Mouse (Mus musculus) ES-Bruce4 (cell line): ENCODE measurements around the gene Trappc3. TPM values are rescaled to one million over a fixed set of nuclear protein-coding genes. Genes with fewer than 3 reads are reported as not detected.

Source experiments
- H3K27ac ChIP-seq: 2 replicates; pipeline ENCODE4 v1.5.1; 2012; ENCODE audit warnings: low read length, inconsistent platforms; ENCODE audit not compliant: insufficient read depth
- H3K27me3 ChIP-seq: 2 replicates; pipeline ENCODE4 v1.6.1; 2012; ENCODE audit warnings: mild to moderate bottlenecking, low read length, inconsistent platforms; ENCODE audit not compliant: control insufficient read depth, poor library complexity, insufficient read depth, severe bottlenecking
- H3K36me3 ChIP-seq: 2 replicates; pipeline ENCODE4 v1.6.1; 2012; ENCODE audit warnings: inconsistent platforms, mild to moderate bottlenecking, low read length, moderate library complexity; ENCODE audit not compliant: control insufficient read depth, poor library complexity, insufficient read depth, severe bottlenecking
- H3K4me1 ChIP-seq: one replicate; pipeline ENCODE4 v1.8.1; 2011; ENCODE audit warnings: low read length; ENCODE audit not compliant: control insufficient read depth, insufficient read depth
- H3K4me3 ChIP-seq: 2 replicates; pipeline ENCODE4 v1.5.1; 2011; ENCODE audit warnings: low read depth, mild to moderate bottlenecking, low read length
- H3K9ac ChIP-seq: 2 replicates; pipeline ENCODE4 v1.6.1; 2012; ENCODE audit warnings: low read depth, mild to moderate bottlenecking, inconsistent platforms; ENCODE audit not compliant: poor library complexity, severe bottlenecking
- H3K9me3 ChIP-seq: replicated peaks from 2 replicates; pipeline ENCODE4 v1.6.1; 2012; ENCODE audit warnings: mild to moderate bottlenecking, low read length, inconsistent platforms; ENCODE audit not compliant: control insufficient read depth, poor library complexity, insufficient read depth, severe bottlenecking
- CTCF ChIP-seq: IDR thresholded peaks from one replicate; pipeline ENCODE4 v1.8.1; 2011; ENCODE audit warnings: low read depth, low read length
- EP300 ChIP-seq: IDR thresholded peaks from 2 replicates; pipeline ENCODE4 v1.6.1; 2011; ENCODE audit warnings: low read depth, low read length; ENCODE audit not compliant: insufficient read depth
- POLR2A ChIP-seq: IDR thresholded peaks from one replicate; pipeline ENCODE4 v1.8.1; 2011; ENCODE audit warnings: low read length; ENCODE audit not compliant: insufficient read depth
- polyA plus RNA-seq: library from polyadenylated mRNA; stranded (reverse); fragments of >200 nt; gene quantifications from 2 replicates; pipeline ENCODE4 v1.2.4, GENCODE M21; 2011; ENCODE audit warnings: low read depth; ENCODE audit not compliant: missing spikeins, insufficient read depth, insufficient read length

Trappc3 gene
- polyA plus RNA-seq, 1 experiment = 62.8 TPM

GRCm38 (mm10) chr4:126283582-126283981 lies 21.5 kb downstream of the Trappc3 start:
- H3K9ac ChIP-seq = no peak overlapping the region
- H3K36me3 ChIP-seq = no peaks in the 10 kb centered on the region
- peaks cover 11% of the 10 kb centered on the region; the same call in 1 of the 2 replicates for H3K27me3 ChIP-seq
- H3K27ac ChIP-seq = no peak overlapping the region
- no peaks in the 10 kb centered on the region for H3K9me3 ChIP-seq
- H3K4me3 ChIP-seq = no peak overlapping the region
- H3K4me1 ChIP-seq = no peaks in the 10 kb centered on the region
- no peak for TF ChIP-seq POLR2A
- no peak for TF ChIP-seq EP300
- TF ChIP-seq CTCF = no peak

- TF ChIP-seq CTCF = no peak
- no peak for TF ChIP-seq EP300
- no peak for TF ChIP-seq POLR2A
- H3K9me3 ChIP-seq = no peaks in the 10 kb centered on the region
- peak within 1 kb of the TSS; percentile 58 for H3K4me3 ChIP-seq
- H3K36me3 ChIP-seq = no peaks in the 10 kb centered on the region
- H3K9ac ChIP-seq = peak within 1 kb of the TSS; percentile 42; the same call in 1 of the 2 replicates
- H3K27me3 ChIP-seq = peaks cover 11% of the 10 kb centered on the region; the same call in 1 of the 2 replicates
- H3K27ac ChIP-seq = no peak within 1 kb of the TSS
- H3K4me1 ChIP-seq = no peaks in the 10 kb centered on the region
Observed at GRCm38 (mm10) chr4:126286492-126286891, 24.4 kb downstream of the Trappc3 start, which contains the start of gene Col8a2. Gene Col8a2 (plus strand): TSS chr4:126286793.

GRCm38 (mm10) chr4:126287302-126287995 lies 25.3 kb downstream of the Trappc3 start:
- H3K4me1 ChIP-seq = no peaks in the 10 kb centered on the region
- no peaks in the 10 kb centered on the region for H3K9me3 ChIP-seq
- no peaks in the 10 kb centered on the region for H3K36me3 ChIP-seq
- no peak overlapping the region for H3K27ac ChIP-seq
- TF ChIP-seq EP300 (no peak), POLR2A (no peak), CTCF (no peak)
- H3K4me3 ChIP-seq = no peak overlapping the region
- H3K27me3 ChIP-seq = peaks cover 11% of the 10 kb centered on the region; the same call in 1 of the 2 replicates
- H3K9ac ChIP-seq = no peak overlapping the region

- Histone ChIP-seq H3K27ac (no peak overlapping the region), H3K9ac (no peak overlapping the region), H3K9me3 (no peaks in the 10 kb centered on the region), H3K4me1 (no peaks in the 10 kb centered on the region), H3K36me3 (no peaks in the 10 kb centered on the region), H3K4me3 (peak overlapping the region; percentile 32), H3K27me3 (peaks cover 11% of the 10 kb centered on the region; the same call in 1 of the 2 replicates)
- TF ChIP-seq POLR2A (no peak), CTCF (no peak), EP300 (no peak)
Observed at GRCm38 (mm10) chr4:126288085-126288666, 26.1 kb downstream of the Trappc3 start.

GRCm38 (mm10) chr4:126290314-126290713 lies 28.2 kb downstream of the Trappc3 start:
- Histone ChIP-seq H3K9me3 (no peaks in the 10 kb centered on the region), H3K27ac (no peak overlapping the region), H3K36me3 (no peaks in the 10 kb centered on the region), H3K4me3 (no peak overlapping the region), H3K27me3 (peaks cover 11% of the 10 kb centered on the region; the same call in 1 of the 2 replicates), H3K4me1 (no peaks in the 10 kb centered on the region), H3K9ac (no peak overlapping the region)
- TF ChIP-seq CTCF (no peak), POLR2A (no peak), EP300 (no peak)

- no peak overlapping the region for H3K4me3 ChIP-seq
- H3K9ac ChIP-seq = no peak overlapping the region
- no peaks in the 10 kb centered on the region for H3K36me3 ChIP-seq
- H3K27ac ChIP-seq = no peak overlapping the region
- no peaks in the 10 kb centered on the region for H3K9me3 ChIP-seq
- peaks cover 5% of the 10 kb centered on the region; the same call in 1 of the 2 replicates for H3K27me3 ChIP-seq
- H3K4me1 ChIP-seq = peaks cover under 1% of the 10 kb centered on the region
- no peak for TF ChIP-seq CTCF
- TF ChIP-seq EP300 = no peak
- no peak for TF ChIP-seq POLR2A
Observed at GRCm38 (mm10) chr4:126291196-126291595, 29.1 kb downstream of the Trappc3 start.
